Mouse (Mus musculus) hindbrain, postnatal 0 days (tissue): Measurements from ENCODE around the gene Man1c1. TPM values are rescaled to one million over a fixed set of nuclear protein-coding genes. Genes with fewer than 3 reads are reported as not detected.

Experiments
- ATAC-seq: fragments of 200-750 bp; cut with Nextera tagmentation; 2 replicates; pipeline ENCODE4 v1.8.0; 2017; ENCODE audit warnings: mild to moderate bottlenecking, moderate TSS enrichment, moderate library complexity
- DNase-seq: peaks from one replicate; pipeline ENCODE4 v3.0.0-alpha.2; 2015; ENCODE audit warnings: low spot score
- H3K27ac ChIP-seq: fragments of 300-500 bp; sonication (generic); 2 replicates; pipeline ENCODE4 v1.5.1; 2014; ENCODE audit warnings: mild to moderate bottlenecking
- H3K27me3 ChIP-seq: fragments of 300-500 bp; sonication (generic); 2 replicates; pipeline ENCODE4 v1.6.1; 2014; ENCODE audit warnings: low read length, mixed read lengths; ENCODE audit not compliant: insufficient read depth
- H3K36me3 ChIP-seq: fragments of 300-500 bp; sonication (generic); 2 replicates; pipeline ENCODE4 v1.6.1; 2014; ENCODE audit warnings: low read length, mixed read lengths; ENCODE audit not compliant: insufficient read depth
- H3K4me1 ChIP-seq: fragments of 300-500 bp; sonication (generic); 2 replicates; pipeline ENCODE4 v1.6.1; 2014; ENCODE audit warnings: antibody characterized with exemption, low read length, mixed read lengths; ENCODE audit not compliant: insufficient read depth
- H3K4me2 ChIP-seq: fragments of 300-500 bp; sonication (generic); 2 replicates; pipeline ENCODE4 v1.6.1; 2014; ENCODE audit warnings: low read depth, mild to moderate bottlenecking, low read length, moderate library complexity, mixed read lengths
- H3K4me3 ChIP-seq: fragments of 300-500 bp; sonication (generic); 2 replicates; pipeline ENCODE4 v1.5.1; 2014; ENCODE audit warnings: low read length
- H3K9ac ChIP-seq: fragments of 300-500 bp; sonication (generic); replicated peaks from 2 replicates; pipeline ENCODE4 v1.6.1; 2014; ENCODE audit warnings: mild to moderate bottlenecking, low read length, moderate library complexity, mixed read lengths
- H3K9me3 ChIP-seq: fragments of 300-500 bp; sonication (generic); 2 replicates; pipeline ENCODE4 v1.6.1; 2016; ENCODE audit warnings: low read length, mixed read lengths
- CTCF ChIP-seq: IDR thresholded peaks from 2 replicates; pipeline ENCODE4 v1.5.1; 2016; ENCODE audit warnings: antibody characterized with exemption, control low read depth, low read depth
- WGBS: fragments of 180-500 bp; shearing (Covaris S2); extraction: QIAGEN DNeasy Blood & Tissue Kit; methylation state at CpG from one replicate; pipeline ENCODE4 v1.1.7; 2014; 5-methylcytosine and 5-hydroxymethylcytosine counted together
- polyA plus RNA-seq: library from polyadenylated mRNA; unstranded; fragments of >200 nt; fragmentation: Nextera tagmentation; extraction: Ambion mirVana; gene quantifications from 2 replicates; pipeline ENCODE4 v1.2.1, GENCODE M21; 2015
- total RNA-seq: library from RNA; depleted of rRNA; stranded (reverse); fragments of >200 nt; gene quantifications from 2 replicates; pipeline ENCODE4 v1.2.3, GENCODE M21; 2014

Gene Man1c1
- total and polyA plus RNA-seq, 2 experiments from 2014 or later: 7.1 to 40.5 TPM

DNA sequence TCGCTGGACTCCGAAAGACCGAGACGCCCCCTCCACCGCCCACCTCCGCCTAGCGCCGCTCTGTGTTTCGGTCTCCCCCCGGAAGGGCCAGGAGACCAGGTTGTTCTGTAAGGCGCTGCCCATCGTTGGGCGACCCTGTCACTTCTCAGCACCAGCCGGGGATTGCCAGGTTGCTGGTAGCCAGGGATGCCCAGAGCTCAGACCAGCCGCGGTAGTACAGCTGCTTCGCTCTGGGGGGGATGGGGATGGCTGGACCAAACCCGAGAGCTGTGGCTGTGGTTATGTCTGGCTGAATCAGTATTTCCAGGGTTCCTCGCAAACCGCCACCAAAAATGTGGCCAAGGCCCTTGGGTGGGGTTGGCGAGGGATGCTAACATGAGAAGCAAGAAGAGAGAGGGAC lies 500 bp upstream of the Man1c1 start:
- TF ChIP-seq CTCF: 0 out of 2 replicates have a peak, but pooled peaks have one; percentile 15
- ATAC-seq (no peak; the same call in 1 of the 2 replicates), DNase-seq (no peak)
- H3K27ac ChIP-seq: peak overlapping the region; percentile 77
- no peaks in the 10 kb centered on the region for H3K27me3 ChIP-seq
- H3K4me2 ChIP-seq: peak overlapping the region; percentile 94
- no peaks in the 10 kb centered on the region for H3K9me3 ChIP-seq
- H3K36me3 ChIP-seq: no peaks in the 10 kb centered on the region
- peaks cover 12% of the 10 kb centered on the region for H3K4me1 ChIP-seq
- peak overlapping the region; percentile 75 for H3K4me3 ChIP-seq
- 0% methylated on average over 21 of the region's 21 CpGs for WGBS
- H3K9ac ChIP-seq: peak overlapping the region; percentile 54

GRCm38 (mm10) chr4:134702981-134703834 lies 882 bp downstream of the Man1c1 start:
- DNase-seq: no peak
- Histone ChIP-seq H3K27me3 (no peaks in the 10 kb centered on the region), H3K9ac (peak overlapping the region; percentile 54), H3K36me3 (no peaks in the 10 kb centered on the region), H3K4me1 (peaks cover 12% of the 10 kb centered on the region), H3K27ac (peak overlapping the region; percentile 68; the same call in 1 of the 2 replicates), H3K4me2 (peak overlapping the region; percentile 94), H3K9me3 (no peaks in the 10 kb centered on the region), H3K4me3 (peak overlapping the region; percentile 75)
- 1% methylated on average over 87 of the region's 90 CpGs for WGBS
- TF ChIP-seq CTCF: no peak
- ATAC-seq: 0 out of 2 replicates have a peak, but pooled peaks have one; percentile 0

GRCm38 (mm10) chr4:134701934-134702333 lies 2.2 kb downstream of the Man1c1 start:
- 18% methylated on average over 6 of the region's 6 CpGs for WGBS
- peak overlapping the region; percentile 54 for H3K9ac ChIP-seq

DNA sequence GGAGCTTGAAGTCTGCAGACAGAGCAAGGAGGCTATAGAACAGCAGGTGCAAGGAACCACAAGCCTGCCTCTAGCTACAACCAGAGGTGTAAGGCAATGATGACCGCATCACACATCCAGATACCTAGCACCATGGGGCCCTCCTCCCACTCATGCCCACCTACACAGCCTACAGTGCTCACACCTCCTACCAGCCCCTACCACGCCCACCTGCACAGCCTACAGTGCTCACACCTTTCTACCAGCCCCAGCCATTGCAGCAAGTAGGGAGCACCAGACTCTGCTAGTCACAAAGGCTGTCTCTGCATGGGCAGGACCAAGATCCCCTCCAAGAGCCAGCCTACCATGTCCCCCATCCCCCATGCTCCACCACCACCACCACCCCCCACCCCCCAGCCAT lies 3.2 kb downstream of the Man1c1 start:
- peak overlapping the region; percentile 75 for H3K4me3 ChIP-seq
- no peak for ATAC-seq
- WGBS: 93% methylated on average over 2 of the region's 2 CpGs

More at GRCm38 (mm10) chr4:134701934-134702333, 2.2 kb downstream of the Man1c1 start:
- Histone ChIP-seq H3K4me2 (peak overlapping the region; percentile 94), H3K36me3 (no peaks in the 10 kb centered on the region), H3K4me1 (peaks cover 12% of the 10 kb centered on the region), H3K27me3 (no peaks in the 10 kb centered on the region), H3K4me3 (peak overlapping the region; percentile 75), H3K9me3 (no peaks in the 10 kb centered on the region), H3K27ac (no peak overlapping the region)
- peak; percentile 98 for TF ChIP-seq CTCF
- peak; percentile 87 for DNase-seq
- no peak for ATAC-seq

GRCm38 (mm10) chr4:134693202-134693940 lies 10.7 kb downstream of the Man1c1 start:
- TF ChIP-seq CTCF: no peak
- H3K36me3 ChIP-seq: no peaks in the 10 kb centered on the region
- ATAC-seq (no peak), DNase-seq (no peak)
- H3K4me2 ChIP-seq: no peak overlapping the region
- H3K27me3 ChIP-seq: no peaks in the 10 kb centered on the region
- H3K9me3 ChIP-seq: no peaks in the 10 kb centered on the region
- H3K9ac ChIP-seq: no peak overlapping the region
- no peak overlapping the region for H3K4me3 ChIP-seq
- H3K4me1 ChIP-seq: no peaks in the 10 kb centered on the region
- WGBS: 74% methylated on average over 9 of the region's 9 CpGs
- H3K27ac ChIP-seq: no peak overlapping the region

More for the DNA sequence above, 3.2 kb downstream of the Man1c1 start:
- Histone ChIP-seq H3K27ac (no peak overlapping the region), H3K27me3 (no peaks in the 10 kb centered on the region), H3K4me1 (peaks cover 12% of the 10 kb centered on the region), H3K9ac (peak overlapping the region; percentile 10; the same call in 1 of the 2 replicates), H3K36me3 (no peaks in the 10 kb centered on the region), H3K9me3 (no peaks in the 10 kb centered on the region), H3K4me2 (peak overlapping the region; percentile 94)
- no peak for TF ChIP-seq CTCF
- DNase-seq: no peak

- 93% methylated on average over 1 of the region's 1 CpGs for WGBS
- Histone ChIP-seq H3K9ac (no peak overlapping the region), H3K4me1 (no peaks in the 10 kb centered on the region), H3K9me3 (no peaks in the 10 kb centered on the region), H3K27me3 (no peaks in the 10 kb centered on the region), H3K27ac (no peak overlapping the region), H3K4me2 (no peak overlapping the region), H3K36me3 (no peaks in the 10 kb centered on the region), H3K4me3 (no peak overlapping the region)
- no peak for ATAC-seq
- TF ChIP-seq CTCF: no peak
- DNase-seq: no peak
Observed at GRCm38 (mm10) chr4:134692388-134692787, 11.7 kb downstream of the Man1c1 start.
